Mouse (Mus musculus): Measurements from ENCODE around the gene Usp43.

- no peak for TF ChIP-seq CTCF (IDR thresholded peaks at IDR 0.05; ENCODE audit: extremely low read depth, insufficient read depth, insufficient read length, insufficient replicate concordance)
- TF ChIP-seq POLR2A (IDR thresholded peaks at IDR 0.05; ENCODE audit: low read depth, low read length): no peak
Measured at GRCm38 (mm10) chr11:67858518-67858917, 63.4 kb downstream of the Usp43 start.

All from spleen, adult 2 months (tissue).